In the genomic region with DNA sequence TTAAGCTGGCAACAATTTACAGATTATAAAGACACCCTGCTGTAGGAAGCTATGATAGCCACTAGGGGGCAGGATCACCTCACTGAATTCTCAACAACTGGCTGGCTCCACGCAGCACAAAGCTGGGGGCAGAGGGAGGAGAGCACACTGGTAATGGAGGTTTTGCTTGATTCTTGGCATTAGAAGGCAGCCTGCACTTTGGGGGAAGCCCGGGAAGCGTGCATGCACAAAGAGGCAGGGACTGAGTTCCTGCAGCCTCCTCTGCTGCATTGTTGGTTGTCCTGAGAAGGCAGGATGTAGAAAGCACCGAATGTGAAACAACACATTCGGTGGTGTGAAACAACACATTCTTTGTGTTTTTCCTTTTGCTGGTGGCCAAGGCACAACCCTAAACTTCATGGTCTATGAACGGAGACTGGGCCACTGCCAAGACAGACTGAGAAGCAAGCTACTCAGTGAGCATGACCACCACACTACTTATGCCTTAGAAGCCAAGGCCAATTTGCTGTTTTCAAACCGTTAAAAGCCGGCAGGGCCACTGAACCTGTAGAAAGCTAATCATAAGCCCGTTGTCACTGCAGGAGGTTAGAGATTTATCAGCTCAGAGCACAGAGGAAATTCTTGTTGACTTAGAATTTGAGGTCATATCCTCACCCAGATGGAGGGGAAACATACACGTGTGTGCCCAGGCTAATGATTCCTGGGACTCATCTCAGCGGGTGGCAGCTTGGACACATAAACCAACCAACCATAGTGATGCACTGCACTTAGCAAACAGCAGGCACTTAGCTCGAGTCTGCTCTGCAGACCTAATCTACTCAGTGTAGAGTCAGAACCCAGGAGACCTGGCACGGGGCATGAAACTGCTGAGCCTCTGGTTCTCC, we compare ENCODE assay signal across 7 mouse cellular contexts.
DNase-seq lines count a peak whose midpoint lies in the region; ATAC-seq and TF ChIP-seq lines count a peak whose summit lies in the region.

No protein-coding gene starts in this region.

- peak; percentile 75 for DNase-seq in adrenal gland, adult 2 months
- DNase-seq in gastrocnemius, adult 2 months, result peak; percentile 78
- DNase-seq in left cerebral cortex, adult 11 months (ENCODE audit: low spot score), result peak; percentile 64
- DNase-seq in right cerebral cortex, adult 2 months (ENCODE audit: low spot score in 2 of 2), result peak; percentile 78 to 87

- no peak; the same call in 1 of the 2 replicates for TF ChIP-seq CTCF in gastrocnemius, adult 2 months (IDR thresholded peaks at IDR 0.05)

- intact Hi-C loops in gastrocnemius, adult 2 months (cut with DNase I), result loop anchor here (1.0 to 5.0 kb wide), 4 partner anchors 43 to 530 kb away; no protein-coding TSS in a partner anchor

- H3K4me3 ChIP-seq in gastrocnemius, adult 2 months, result peak overlapping the region; percentile 49
- no peak overlapping the region for H3K4me3 ChIP-seq in hindbrain, embryonic 16.5 days (ENCODE audit: low read length)
- peak overlapping the region; percentile 33 for H3K4me3 ChIP-seq in megakaryocyte, embryonic 14.5 days (replicated peaks)

- H3K27me3 ChIP-seq in hindbrain, embryonic 16.5 days (replicated peaks; ENCODE audit: control insufficient read depth, insufficient read depth, low read length), result no peaks in the 10 kb centered on the region
- peaks cover 2% of the 10 kb centered on the region for H3K27me3 ChIP-seq in megakaryocyte, embryonic 14.5 days (replicated peaks)

- peaks cover 11% of the 10 kb centered on the region for H3K4me1 ChIP-seq in hindbrain, embryonic 16.5 days (ENCODE audit: control insufficient read depth, insufficient read depth, low read depth, low read length)
- no peaks in the 10 kb centered on the region for H3K4me1 ChIP-seq in megakaryocyte, embryonic 14.5 days

- H3K36me3 ChIP-seq in hindbrain, embryonic 16.5 days (ENCODE audit: control insufficient read depth, insufficient read depth, low read length), result no peaks in the 10 kb centered on the region
- no peaks in the 10 kb centered on the region for H3K36me3 ChIP-seq in megakaryocyte, embryonic 14.5 days (replicated peaks; ENCODE audit: low read length)

- peak overlapping the region; percentile 42 for H3K4me2 ChIP-seq in hindbrain, embryonic 16.5 days (ENCODE audit: low read length)

- peak overlapping the region; percentile 36; the same call in 1 of the 2 replicates for H3K27ac ChIP-seq in gastrocnemius, adult 2 months
- H3K27ac ChIP-seq in hindbrain, embryonic 16.5 days (ENCODE audit: low read depth, low read length), result peak overlapping the region; percentile 82

- peak; percentile 99 for ATAC-seq in common myeloid progenitor, adult 5-6 weeks (replicated peaks; ENCODE audit: low read depth, poor library complexity, severe bottlenecking)
- peak; percentile 96 for ATAC-seq in hindbrain, embryonic 16.5 days

- H3K9me3 ChIP-seq in hindbrain, embryonic 16.5 days (ENCODE audit: control insufficient read depth, low read length), result no peaks in the 10 kb centered on the region
- H3K9me3 ChIP-seq in megakaryocyte, embryonic 14.5 days, result no peaks in the 10 kb centered on the region

- H3K9ac ChIP-seq in hindbrain, embryonic 16.5 days (ENCODE audit: low read depth, low read length), result peak overlapping the region; percentile 50

- WGBS in hindbrain, embryonic 16.5 days, result 20% methylated on average over 13 of the region's 13 CpGs
